Mouse (Mus musculus): ENCODE data around the gene Rpl18. TPM values are rescaled to one million over a fixed set of nuclear protein-coding genes. Genes with fewer than 3 reads are reported as not detected.

The Rpl18 gene
- total RNA-seq, 2 experiments from 2014 or later: 1,050 to 1,062 TPM

DNA sequence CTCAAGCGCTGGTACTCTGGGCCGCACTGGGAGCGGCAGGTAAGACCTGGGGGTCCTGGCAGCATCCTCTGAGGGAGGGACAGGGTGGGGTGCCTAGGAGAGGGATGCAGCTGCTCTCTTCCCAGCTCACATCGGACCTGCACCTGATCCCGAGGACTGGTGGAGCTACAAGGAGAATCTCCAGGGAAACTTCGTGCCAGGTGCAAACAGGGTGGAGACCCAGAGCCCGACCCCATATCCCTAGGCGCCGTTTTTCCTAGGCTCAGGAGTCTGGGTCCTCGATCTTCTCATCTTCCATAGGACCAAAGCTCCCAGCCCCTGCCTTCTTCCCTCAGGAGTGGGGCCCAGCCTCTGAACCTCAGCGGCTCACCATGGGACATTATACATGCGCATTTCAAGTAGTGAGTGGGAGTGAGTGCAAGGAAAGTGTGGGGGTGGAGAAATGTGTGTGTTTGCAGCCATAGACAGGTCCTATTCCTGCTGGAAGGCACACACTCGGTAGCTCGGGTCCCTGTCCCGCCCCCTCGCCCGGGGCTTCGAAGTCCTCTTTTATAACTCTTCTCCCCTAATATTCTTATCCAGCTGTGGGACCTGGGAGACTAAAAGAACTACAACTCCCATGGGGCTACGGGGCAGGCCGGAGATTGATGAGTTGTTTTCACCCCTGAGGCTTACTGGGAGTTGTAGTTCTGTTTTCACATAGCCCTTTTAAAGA, 14.8 kb upstream of the Rpl18 start:
- DNase-seq: peak; percentile 78 to 87

DNA sequence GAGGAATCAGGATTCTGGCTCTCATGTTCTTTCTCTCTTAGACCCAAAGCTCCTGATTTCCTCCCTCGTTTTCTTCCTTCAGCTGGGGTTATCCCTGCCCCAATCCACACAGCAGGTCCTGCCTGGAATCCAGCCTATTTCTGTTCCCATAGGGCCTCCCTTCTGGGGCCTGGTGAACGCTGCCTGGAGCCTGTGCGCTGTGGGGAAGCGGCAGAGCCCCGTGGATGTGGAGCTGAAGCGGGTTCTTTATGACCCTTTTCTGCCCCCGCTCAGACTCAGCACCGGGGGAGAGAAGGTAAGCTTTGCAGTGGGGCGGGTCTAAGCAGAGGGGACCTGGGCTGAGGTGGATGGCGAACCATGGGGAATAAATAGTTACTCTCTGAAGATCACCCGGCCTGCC, 14.2 kb upstream of the Rpl18 start:
- DNase-seq: peak in 1 of 2 experiments; percentile 49

DNA sequence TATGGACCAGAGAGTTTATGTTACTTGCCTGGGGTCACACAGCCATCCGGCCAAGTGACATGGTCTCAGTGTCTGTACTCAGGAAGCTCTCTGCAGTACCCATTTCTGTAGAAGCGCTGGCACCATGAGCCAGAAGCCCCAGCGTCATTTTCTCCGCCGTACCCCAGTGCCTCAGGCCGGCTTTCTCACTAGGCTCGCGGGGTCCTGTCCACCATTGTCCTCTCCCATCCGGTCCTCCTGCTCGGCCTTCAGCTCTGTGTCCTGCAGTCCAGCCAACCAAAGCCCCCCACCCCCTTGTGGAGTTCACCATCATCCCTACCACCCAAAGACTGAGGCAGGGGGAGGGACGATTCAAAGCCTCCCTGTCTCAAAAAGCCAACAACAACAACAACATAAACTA, 13.7 kb upstream of the Rpl18 start:
- no peak for DNase-seq

DNA sequence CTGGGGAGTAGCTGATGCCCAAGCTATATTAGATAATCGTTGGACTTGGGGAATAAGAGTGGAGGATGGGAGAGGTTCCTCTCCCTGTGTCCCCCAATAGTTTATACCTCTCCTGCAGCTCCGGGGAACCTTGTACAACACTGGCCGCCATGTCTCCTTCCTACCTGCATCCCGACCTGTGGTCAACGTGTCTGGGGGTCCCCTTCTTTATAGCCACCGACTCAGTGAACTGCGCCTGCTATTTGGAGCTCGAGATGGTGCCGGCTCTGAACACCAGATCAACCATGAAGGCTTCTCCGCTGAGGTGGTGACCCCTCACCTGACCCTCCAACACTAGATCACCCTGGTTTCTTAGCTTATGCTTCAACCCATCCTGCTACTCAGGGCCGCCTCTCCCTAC, 12.9 kb upstream of the Rpl18 start:
- no peak for DNase-seq

DNA sequence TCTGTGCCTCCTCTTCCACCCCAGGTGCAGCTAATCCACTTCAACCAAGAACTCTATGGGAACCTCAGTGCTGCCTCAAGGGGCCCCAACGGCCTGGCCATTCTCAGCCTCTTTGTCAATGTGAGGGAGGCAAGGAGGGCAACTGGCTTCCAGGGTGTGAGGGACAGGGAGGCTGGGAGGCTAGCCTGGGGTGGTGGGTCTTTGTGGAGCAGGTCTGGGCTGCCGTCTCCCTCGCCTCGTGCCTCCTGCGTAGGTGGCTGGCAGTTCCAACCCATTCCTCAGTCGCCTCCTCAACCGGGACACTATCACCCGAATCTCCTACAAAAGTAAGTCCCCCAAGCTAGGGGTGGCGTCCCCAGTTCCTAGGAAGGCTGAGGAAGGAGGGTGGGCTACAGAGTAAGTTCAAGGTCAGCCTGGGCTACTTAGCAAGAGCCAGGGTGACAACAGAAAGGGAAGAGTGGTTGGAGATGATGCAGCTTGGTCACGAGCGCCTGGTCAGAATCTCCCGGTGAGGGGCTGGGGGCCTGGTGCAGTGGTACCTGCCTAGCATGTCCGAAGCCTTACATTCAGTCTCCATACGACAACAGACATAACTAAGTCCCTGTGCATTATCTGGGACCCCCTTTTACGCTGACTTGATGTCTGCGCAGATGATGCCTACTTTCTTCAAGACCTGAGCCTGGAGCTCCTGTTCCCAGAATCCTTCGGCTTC, 12.3 kb upstream of the Rpl18 start:
- DNase-seq: no peak

DNA sequence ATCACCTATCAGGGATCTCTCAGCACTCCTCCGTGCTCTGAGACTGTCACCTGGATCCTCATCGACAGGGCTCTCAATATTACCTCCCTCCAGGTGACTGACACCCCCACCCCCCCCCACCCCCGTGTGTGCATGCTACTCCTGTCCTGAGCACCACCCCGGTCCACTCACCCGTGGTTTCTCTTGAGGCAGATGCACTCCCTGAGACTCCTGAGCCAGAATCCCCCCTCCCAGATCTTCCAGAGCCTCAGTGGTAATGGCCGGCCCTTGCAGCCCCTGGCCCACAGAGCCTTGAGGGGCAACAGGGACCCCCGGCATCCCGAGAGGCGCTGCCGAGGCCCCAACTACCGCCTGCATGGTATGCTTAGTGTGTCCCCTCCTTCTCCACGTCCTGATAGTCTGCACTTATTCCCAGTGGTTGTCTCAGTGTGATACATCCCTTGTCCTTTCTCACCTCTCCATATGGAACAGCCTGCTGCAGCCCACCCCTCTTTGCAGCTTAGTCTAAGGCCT, 11.7 kb upstream of the Rpl18 start:
- no peak for DNase-seq

DNA sequence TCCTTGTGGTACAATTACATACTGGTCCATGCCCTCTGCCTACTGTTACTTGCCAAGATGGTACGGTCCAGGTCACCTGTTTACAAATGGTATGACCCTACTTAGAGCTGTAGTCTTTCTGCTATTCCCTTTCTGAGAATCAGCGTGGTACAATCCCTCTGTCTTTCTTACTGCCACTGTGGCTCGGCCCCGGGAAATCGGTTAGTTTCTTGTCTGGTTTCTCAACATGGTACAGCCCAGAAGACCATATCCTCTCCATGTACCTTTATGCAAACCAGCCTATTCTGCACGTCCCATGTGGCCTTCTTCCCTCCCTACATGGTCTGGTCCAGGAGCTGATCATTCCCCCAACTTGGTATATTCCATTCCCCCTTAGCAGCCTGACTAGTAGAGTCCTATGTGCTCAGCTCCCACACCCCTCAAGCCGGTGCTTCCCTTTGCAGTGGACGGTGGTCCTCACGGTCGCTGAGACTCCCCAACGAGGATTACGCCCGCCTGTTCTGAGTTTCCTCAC, 11.2 kb upstream of the Rpl18 start:
- peak in 1 of 2 experiments; percentile 61 for DNase-seq

DNA sequence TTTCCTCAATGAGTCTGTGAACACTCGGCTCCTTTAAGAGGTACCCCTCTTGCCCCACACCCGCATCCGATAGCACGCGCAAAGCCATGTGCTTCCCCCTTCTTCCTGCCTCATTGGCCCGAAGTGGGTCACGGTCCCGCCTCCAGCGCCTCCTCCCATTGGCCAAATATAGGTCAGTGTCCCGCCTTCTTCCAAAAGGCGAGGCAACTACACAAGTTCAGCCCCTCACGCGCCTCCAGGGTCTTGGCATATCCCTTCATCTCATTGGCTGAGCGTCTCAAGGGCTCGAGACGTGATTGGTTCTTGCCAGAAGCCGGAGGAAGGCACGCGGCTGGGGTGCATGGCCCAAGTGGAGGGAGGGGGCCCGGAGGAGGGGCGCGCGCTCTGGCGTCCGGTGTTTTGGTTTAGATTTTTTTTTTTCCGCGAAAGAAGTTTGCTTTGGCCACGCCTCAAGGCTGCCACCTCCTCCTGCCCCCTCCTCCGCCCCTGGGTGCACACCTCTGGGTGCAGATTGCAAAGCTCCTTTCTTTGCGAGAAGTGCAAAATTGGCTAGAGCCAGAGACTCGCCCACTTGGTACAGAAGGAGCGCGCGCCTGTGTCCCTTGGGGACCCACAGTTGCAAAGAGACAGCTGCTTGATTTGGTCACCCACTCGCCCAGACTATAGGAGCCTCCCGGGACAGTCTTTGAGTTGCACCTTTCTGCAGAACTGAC, 10.4 kb upstream of the Rpl18 start, which contains the start of gene Dbp:
Gene Dbp, plus strand, starts transcription at position 359 of the 713 bp plus-strand sequence.
- peak; percentile 97 to 99 for DNase-seq

DNA sequence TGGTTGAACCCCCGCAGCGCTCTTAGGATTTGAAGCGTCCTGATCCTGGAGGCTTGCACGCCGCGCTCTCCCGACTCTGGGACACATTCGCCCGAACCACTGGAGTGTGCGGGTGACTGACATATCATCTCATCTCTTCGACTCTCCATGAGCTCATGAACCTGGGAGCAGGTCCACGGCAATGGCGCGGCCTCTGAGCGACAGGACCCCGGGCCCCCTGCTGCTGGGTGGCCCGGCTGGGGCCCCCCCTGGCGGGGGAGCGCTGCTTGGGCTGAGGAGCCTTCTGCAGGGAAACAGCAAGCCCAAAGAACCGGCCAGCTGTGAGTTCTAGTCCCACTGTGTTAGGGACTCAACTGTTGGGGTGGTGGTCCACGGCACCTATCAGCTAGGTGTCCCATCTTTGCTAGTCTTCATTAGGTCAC, 9.8 kb upstream of the Rpl18 start:
- peak in 1 of 2 experiments; percentile 57 for DNase-seq

DNA sequence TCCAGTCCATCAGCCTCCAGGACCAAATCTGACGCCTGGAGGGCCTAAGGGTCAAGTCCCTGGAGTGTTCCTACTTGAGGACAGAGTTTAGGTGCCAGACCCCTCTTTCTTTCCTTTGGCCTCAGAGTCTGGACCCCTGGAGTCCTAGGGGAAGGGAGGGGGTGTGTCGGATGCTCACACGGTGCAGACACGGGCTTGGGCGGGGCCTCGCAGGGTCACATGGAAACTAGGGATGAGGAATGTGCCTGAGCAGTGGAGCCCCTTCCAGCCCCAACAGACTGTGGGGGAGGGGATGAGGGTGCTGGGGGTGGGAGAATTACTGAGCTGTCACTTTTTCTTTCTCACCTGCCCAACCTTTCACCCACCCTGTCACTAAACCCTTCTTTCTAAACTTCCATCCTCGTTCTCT, 9.4 kb upstream of the Rpl18 start:
- DNase-seq: peak; percentile 92 to 94

DNA sequence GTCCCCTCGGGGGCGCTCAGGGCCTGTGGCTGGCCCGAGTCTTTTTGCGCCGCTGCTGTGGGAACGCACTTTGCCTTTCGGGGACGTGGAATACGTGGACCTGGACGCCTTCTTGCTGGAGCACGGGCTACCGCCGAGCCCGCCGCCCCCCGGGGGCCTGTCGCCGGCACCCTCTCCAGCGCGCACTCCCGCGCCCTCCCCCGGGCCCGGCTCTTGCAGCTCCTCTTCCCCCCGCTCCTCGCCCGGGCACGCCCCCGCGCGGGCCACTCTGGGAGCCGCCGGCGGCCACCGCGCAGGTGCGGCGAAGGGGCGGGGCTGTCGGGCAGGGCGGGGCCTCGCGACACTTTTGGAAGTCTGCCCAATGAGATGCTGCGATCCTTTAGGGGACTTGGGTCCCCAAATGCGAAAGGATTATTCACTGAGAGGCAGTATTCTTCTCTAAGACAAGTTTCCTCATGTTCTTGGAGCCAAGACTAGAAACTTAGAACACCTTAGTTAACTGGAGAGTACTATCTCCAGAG, 8.5 kb upstream of the Rpl18 start:
- peak; percentile 93 to 96 for DNase-seq

DNA sequence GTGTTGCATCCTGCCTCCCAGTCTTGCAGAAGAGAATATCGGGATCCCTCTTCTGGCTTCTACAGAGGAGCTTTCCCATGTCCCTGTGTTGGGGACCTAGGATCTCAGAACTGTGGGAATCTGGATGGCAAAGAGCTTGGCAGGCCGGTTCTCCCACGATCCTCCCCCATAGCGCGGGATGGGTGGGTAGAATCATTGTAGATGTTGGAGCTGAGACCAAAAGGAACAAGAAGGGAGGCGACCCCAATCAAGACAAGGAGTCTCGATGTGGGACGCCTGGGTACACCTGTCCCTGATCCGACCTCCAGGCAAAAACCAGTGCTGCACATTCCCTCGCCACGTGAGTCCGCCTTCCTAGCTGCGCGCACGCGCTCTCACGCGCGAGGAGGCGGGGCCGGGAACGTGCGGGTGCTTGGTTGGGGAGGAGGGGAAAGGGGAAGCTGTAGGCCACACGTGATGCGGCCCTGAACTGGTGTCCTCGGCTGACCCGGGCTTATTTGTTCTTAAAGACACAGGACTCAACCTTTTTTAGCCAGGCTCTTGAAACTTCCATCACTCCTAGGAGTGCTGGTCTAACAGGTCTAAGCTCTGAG, 7.8 kb upstream of the Rpl18 start:
- peak; percentile 98 to 99 for DNase-seq

DNA sequence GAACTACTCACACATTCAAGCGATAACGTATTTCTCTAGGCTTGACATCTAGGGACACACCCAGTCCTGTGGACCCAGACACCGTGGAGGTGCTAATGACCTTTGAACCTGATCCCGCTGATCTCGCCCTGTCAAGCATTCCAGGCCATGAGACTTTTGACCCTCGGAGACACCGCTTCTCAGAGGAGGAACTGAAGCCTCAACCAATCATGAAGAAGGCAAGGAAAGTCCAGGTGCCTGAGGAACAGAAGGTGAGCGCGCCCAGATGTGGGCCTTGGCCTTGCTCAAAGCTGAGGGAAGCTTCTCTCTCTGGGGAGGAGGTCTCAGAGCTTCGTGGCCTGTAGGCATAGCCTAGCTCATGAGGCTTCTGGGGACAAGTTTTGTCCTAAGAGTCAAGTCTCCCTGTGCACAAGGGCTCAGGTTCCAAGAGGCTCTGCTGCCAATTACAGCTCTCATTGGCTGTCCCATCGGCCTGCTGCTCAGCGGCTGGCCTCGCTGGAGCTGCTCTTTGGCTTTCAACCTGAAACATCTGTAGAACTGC, 7.0 kb upstream of the Rpl18 start:
- DNase-seq: peak in 1 of 2 experiments; percentile 44

DNA sequence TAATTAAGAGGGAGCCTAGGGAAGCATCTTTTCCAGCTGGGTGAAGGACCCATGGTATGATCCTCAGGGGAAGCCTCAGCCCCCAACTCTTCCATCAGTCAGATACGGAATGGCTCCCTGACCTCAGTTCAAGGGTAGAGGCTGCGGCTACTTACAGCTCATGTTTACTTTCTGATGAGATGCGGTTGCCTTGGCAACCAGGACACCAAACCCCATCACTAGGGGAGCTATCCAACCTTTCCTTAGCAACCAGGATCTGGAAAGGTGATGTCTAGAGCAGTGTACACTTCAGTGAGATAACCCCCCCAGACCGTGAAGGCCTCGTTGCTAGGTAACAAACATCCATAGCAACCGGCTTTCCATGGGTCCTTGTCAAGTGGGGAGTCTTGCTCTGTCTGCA, 6.2 kb upstream of the Rpl18 start:
- no peak for DNase-seq

DNA sequence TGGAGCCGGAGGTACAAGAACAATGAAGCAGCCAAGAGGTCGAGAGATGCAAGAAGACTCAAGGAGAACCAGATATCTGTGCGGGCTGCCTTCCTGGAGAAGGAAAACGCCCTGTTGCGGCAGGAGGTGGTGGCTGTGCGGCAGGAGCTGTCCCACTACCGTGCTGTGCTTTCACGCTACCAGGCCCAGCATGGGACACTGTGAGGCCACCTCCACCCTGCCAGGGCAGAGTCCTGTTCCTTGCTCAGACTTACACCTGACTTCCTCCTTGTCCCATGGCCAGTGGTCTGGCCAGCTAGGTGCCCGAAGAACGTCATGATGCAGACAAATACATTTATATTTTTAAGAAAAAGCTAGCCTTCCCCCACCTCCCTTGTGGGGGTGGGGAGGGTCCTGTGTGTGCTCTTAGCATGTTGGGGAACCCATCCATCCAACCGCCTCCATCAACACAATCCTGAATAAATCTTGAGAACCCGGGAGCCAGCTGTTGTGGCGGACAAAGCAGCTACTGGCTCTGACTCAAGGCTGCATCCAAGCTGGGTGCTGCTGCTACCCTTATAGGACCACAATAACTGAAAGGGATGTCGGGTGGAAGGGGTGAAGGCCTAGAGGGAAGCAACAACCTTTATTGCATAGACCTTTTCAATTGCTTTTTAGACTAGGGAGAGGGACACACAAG, 5.4 kb upstream of the Rpl18 start:
- no peak for DNase-seq

DNA sequence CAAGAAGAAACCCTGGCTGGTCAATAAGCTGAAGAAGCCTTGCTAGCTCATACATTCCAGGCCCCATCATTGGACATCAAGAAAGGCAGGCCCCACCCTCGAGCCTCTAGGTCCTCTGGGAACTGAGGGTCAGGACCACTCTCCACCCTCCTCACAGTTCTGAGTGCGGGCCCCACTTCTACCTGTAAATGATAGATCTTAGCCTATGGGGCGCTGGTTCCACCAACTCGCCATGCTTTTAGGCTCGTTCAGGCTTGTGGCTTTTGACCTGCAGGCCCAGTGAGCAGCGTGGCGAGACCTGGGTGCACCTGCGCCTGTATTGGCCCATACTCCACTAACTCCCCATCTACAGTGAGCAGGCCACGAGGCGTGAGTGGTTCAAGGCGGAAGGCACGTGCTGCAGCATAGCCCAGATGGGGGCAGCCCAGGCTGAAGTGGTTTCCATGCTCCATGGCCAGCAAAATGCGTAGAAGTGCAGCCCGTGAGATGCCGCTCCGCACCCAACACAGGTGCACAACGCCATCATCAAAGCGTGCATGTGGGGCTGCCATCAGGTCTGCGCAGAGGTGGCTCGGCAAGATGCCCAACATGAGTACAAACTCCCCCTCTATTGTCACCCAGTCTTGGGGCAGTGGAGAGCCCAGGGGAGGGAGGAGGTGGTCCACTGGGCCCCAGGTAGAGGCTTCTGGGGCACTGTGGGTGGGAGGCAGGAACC, 4.6 kb upstream of the Rpl18 start:
- peak; percentile 50 to 56 for DNase-seq

DNA sequence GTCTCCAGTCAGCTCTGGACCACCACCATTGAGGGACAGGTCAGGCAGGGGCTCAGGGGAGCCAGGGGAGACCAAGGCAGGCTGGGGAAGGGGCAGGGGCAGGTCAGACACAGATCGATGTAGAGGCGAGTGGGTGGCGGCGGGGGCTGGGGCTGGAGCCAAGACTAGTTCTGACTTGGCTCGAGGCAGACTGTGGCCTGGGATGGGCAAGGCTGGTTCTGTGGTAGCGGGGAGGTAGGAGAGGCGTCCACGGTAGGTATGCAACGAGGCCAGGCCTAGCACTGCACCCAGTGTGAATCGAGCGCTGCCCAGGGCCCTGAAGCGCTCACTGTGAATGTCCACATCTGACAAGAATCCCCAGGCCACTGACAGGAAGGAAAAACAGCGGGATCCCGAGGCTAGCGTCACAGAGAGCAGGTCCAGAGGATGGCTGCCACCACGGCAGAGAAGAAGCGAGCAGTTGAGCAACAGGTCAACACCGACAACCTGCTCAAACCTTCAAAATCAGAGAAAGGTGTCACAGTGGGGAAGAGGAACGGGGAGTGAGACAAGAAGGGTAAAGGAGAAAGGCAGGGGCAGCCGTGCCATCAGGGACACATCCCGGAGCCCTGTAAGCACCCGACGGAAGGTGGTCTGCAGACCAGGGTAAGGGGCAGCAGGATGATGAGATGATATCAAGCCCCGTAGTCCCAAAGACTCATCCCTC, 3.8 kb upstream of the Rpl18 start:
- DNase-seq: no peak

DNA sequence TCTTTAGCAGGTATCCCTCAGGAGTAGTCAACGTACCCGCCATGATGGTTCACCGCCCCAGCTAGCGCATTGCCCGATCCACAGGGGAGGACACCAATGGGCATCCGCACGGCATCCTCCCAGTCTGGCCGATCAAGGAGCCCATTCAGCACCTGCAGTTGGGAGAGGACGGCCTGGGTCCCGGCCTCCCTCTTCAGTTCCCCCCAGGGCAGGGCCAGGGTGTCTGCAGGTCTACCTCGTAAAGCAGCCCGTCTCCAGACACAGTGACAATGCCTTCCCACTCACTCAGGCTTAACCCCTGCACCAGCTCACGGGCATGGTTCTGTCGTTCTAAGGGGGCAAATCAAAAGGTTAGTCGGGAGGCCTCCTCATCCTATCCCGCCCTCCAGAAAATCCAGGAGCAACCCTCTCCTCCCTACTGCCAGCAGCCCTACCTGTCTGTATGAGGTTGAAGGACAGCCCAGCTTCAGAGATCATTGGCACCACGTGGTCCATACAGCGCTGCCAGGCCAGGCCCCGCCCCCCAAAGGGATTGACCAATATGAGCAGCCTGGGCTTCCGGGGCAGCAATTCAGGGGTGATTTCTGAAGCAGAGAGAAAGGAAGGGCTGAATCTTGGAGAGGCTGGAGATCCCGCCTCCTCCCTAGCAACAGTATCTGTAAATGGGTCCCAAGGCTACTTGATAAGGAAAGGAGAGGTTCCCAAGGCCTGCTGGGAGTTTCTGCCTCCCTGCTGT, 3.1 kb upstream of the Rpl18 start:
- peak; percentile 87 to 89 for DNase-seq

DNA sequence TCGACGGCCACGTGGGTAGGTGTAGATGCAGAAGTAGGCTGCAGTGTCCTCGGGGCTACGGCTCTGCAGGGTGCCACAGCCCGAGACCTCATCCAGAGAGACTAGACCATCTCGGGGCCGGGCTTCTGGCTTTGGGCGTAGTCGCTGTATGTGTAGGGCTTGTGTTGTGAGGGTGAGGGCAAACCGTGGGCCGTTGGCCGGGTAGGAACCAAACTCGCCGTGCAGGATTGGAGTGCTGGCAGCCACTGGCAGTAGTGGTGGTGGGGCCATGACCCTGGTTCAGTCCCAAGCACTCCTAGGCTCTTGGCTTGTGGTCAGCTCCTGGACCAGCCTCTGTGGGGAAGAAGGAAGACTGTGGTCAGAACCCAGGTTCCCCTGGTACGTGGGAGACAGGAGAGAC, 1.9 kb upstream of the Rpl18 start:
- no peak for DNase-seq
